Mouse (Mus musculus): Measurements from ENCODE around the gene Ndufaf8.

Ndufaf8 gene

DNA sequence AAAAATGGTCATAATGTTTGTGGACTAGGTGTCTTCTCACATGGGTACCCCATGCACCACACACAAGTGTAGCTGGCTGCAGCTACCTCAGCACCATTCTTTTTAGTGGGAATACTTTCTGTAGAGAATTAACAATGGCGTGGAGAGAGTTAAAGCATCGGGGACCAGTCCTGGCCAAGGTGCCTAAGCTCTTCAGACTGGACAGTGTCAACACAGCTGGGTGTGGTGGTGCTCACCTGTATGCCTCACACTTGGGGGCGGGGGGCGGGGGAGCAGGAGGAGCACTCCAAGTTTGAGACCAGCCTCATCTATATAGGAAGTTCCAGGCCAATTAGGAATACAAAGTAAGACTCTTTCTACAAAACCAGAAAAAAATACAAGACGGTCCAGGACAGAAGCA is 35.4 kb downstream of the Ndufaf8 start:
- DNase-seq (ENCODE audit: low read depth, low spot score), result no peak

DNA sequence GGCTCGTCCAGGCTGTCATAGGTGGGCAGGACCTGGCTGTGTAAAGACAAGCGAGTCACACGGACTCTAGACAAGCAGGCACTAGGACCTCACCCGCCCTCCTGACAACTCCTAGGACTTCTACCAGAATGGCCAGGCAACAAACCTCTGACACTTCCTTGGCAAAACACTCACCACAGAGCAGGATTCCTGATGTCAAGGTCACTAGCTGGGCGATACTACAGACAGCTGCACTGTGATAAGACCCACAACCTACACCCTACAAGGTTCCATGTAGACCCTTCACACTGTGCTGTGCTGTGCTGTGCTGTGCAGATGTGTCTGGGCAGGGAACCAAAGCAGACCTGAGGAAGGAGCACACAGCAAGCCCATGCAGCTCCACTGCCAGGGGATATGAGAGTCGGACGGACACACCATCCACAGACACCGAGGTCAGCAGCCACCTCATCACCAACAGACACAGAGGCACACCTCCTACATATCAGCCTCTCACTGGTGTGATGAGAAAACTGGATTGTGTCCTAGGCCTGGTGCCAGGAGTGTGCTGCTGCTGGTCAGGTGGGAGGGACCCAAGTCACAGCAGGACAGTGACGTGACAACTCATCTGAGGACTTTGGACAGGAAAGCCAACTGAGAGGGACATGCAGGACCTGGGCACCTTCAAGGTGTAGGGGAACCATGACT is 36.3 kb downstream of the Ndufaf8 start:
- no peak for DNase-seq (ENCODE audit: low read depth, low spot score)

DNA sequence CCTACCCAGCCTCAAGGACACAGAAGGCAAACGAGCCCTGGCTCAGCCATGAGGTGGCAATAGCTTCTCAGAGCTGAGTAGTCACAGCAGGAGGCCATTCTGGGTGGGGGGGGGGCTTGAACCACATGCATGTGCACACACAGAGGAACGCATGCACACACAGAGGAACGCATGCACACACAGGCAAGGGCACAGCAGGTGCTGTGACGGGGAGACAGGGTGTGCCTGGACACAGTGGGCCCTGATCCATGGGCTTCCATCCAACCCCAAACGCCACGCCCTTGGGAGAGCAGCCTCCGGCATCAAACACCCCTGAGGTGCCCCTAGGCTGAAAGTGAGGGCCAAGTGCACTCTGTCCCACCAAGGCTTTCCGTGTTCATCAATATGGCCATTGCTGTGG is 37.5 kb downstream of the Ndufaf8 start:
- no peak for DNase-seq (ENCODE audit: low read depth, low spot score)

DNA sequence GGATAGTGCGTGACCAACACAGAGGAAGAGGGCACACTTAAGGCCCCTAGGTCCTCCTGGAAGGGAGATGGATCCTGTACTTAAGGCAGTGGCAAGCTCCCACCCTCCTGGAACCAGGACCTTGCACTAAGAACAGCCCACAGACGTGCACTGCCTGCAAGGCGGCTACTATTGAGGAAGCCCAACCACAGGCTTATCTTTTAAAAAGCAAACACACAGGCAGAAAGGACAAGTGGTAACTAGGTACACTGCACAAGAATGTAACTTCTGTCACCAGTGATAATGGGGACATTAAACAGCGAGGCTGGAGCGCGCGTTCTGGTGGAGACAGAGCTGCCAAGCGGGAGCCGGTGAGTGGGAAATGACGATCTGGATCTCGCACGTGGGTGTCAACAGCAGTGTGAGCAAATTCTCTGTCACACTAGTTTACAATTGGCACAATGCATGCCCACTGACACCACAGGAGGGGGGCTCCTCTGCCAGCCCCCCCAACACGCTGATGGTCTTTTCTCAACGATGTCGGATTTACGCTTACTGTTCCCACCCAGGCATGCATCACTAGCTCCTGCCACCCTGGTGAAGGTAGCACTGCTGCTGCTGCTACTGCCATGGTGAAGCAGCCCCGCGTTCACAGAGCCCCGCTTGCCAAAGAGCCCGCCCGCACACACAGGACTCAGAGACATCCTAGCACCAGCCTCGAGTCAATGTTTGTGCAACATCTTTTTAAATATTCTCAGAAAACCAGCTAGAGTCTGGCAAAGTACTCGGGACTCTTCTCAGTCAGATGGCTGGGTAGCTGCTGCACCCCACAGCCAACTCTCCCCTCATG is 38.3 kb downstream of the Ndufaf8 start:
- no peak for DNase-seq (ENCODE audit: low read depth, low spot score)

DNA sequence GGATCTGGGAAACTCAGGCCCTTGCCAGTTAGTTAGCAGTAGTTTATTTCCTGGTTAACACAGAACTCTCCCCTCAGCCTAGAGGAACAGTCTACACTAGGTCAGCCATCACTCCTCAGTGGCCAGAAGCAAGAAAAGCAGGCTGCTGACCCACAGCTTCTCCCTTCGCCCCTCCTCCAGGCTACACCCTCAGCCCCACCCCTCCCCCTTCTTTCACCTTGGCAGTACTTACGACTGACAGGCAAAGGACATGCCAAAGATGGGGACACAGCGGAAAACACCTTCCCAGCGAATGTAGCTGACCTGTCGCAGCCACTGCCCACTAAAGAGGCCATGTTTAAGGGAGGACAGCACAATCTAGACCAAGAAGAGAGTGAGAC is 38.9 kb downstream of the Ndufaf8 start:
- DNase-seq (ENCODE audit: low read depth, low spot score), result no peak

DNA sequence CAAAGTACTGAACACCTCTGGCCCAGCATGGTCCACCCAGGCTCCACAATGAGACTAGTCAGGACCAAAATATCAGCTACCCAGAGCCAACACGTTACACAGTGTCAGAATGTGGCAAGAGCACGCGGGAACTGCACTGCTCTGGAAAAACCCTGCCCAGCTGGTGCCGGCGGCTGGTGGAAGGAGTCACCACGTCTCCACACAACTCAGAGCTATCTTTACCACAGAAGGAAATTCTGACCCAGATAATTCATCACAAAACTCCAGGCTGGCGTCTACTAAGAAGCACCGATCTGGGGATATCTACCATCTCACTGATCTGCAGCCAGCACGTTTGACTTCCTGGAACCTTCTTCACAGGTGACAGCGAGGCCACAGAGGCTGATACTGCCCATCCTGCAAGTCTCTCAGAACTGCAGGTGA is 40.6 kb downstream of the Ndufaf8 start:
- no peak for DNase-seq (ENCODE audit: low read depth, low spot score)

DNA sequence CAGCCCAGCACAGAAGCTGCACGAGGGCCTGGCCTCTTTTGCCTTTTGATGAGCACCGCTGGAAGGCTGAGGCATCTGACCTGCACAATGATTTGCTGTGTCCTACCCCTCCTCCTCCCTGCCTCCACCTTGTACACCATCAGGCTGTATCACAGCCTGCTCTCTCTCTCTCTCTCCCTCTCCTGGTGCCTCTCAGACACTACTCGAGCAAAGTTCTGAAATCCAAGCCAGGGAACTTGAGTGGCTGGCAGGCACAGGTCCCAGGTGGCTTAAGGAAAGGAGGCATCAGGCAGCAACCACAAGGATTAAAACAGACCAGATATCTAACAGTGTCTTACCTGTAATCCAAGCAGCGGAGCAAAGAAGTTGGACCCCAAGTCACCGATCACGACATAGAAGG is 41.5 kb downstream of the Ndufaf8 start:
- no peak for DNase-seq (ENCODE audit: low read depth, low spot score)

DNA sequence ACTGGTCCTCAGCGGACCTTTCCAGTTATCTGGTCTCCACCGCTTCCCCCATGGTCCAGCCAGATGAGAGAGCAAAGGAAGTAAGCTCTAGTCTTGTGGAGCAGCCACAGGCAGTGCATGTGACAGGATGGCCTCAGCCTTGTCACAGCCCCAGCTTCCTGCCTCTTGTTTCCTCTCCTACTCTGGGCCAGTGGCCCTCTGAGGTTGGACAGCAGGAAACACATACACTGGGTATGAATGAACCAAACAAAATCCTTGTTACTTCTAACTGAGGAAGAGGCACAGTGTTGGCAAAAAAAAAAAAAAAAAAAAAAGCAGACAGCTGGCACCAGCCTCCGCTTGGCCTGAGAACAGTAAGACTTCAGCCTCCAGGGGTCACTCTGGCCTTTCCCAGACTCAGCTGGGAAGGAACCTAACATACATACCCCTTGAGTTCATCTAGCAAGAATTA is 43.9 kb downstream of the Ndufaf8 start:
- DNase-seq (ENCODE audit: low read depth, low spot score), result peak; percentile 13

DNA sequence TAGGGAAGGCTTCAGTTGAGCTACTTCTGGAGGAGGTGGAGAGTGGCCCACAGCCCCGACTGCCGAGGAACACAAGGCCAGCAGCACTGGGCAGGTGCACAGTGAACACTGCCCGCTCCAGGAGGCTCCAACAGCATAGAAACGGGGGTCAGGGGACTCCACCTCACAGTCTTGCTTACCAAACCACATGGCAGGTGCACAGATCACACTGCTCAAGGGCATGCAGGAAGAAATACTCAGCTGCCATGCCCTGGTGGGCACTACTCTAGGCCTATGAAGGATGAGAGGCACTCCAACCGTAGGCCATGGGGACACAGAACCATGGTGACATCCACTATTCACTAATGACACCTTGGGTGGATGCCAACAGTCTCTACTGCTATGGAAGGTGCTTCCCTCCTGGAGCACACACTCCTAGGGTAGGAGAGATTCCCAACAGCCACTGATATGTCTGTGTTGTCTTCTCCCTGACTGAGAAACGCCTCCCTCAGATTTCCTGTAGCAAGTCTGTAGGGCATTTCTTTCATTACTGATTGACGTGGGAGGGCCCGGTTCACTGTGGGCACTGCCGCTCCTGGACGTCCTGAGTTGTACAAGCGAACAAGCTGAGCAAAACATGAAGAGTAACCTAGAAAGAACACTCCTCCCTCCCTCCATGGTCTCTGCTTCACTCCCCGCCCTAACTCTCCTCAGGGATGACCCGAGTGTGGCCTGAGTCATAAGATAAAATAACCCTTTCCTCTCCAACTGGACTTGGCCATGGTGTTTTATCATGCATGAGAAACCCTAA is 45.2 kb downstream of the Ndufaf8 start:
- DNase-seq (ENCODE audit: low read depth, low spot score), result no peak

DNA sequence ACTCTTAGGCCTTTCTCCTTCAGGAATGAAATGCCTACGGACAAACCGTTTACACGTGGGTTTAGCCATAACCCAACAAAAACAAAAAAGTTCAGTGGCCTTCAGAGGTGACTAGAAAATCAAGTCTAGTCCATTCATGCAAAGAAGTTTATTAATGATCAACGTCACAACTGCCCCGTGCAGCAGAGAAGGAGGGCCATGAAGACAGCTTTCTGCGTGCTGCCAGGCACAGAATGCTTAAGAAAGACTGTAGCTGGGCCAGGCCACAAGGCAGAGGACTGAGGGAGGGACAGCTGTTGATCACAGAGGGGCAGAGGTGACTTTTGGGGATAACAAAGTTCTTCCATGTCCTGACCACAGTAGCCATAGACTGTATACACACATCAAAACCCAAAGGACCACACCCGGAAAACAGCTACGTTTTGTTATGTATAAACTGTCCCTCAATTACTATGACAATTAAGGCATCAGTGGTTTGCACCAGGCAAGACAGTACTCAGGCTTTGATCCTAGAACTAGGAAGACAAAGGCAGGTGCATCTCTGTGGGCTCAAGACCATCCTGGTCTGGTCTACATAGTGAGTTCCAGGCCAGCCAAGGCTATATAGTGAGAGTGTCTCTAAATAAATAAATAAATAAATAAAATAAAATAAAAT is 49.6 kb downstream of the Ndufaf8 start:
- DNase-seq (ENCODE audit: low read depth, low spot score), result no peak

DNA sequence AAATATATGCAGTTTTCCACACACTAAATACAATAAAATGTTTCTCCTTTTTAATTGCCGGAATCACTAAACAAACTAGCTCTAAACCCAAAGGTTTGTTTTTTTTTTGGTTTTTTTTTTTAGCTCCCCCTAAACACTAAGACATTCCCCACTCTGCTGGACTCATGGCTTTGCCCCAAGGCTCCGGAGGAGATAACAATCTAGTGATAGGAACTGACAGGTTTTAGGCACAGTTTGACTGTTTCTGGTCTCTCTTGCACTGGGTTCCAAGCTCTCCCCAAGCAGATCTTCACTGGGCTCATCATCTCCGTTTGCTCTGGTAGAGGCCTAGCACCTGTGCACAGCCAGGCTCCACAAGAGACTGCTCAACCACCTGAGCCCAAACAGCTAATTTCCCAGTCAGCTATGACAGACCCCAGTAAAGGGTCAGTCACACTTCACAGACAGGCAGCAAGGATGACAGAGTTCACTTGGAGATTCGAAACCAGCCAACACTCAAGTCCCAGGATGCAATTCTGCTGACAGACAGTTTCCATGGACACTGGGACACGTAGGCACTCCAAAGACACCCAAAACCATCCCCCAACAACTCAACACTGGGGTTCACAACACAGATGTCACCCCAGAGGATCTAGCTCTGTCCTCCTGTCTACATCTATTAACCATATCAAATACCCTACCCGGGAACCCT is 50.9 kb downstream of the Ndufaf8 start:
- DNase-seq (ENCODE audit: low read depth, low spot score), result no peak
